Mouse (Mus musculus) left cerebral cortex, postnatal 25 days (tissue): Measurements from ENCODE around the gene Tent4b. TPM values are rescaled to one million over a fixed set of nuclear protein-coding genes. Genes with fewer than 3 reads are reported as not detected.

Experiments
- DNase-seq, 2 experiments: peaks; one replicate each; pipeline ENCODE4 v3.0.0; 2022; ENCODE audit warnings: low spot score in 2 of 2, mixed read lengths in 1 of 2
- intact Hi-C: fragments of 180-260 bp; cut with DNase I; formaldehyde crosslinking; loops from one replicate; pipeline ENCODE4 v1.15.1; 2025
- total RNA-seq, 2 experiments: library from RNA; stranded (reverse); gene quantifications; 2 replicates each; pipeline ENCODE4 v1.2.3; 2021

The Tent4b gene
- total RNA-seq, 2 experiments from 2014 or later, result 37.6 to 37.9 TPM

DNA sequence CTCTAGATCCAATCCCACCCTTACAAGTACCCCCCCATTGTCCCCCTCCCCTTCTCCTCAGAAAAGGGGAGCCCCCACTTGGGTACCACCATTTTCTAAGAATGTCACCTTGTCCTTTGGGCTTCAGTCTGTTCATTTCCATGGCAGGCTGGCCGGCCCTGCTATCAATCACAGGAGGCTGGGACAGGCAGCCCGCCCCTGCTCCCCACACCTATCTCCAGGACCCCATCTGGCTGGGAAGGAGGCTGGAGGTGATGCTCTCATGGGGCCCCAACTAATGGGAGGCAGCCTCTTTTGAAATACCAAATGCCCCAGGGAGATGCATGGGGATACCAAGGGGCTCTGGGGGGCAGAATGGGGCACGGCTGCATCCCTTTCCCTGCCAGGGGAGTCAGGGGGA lies 93.9 kb downstream of the Tent4b start:
- no peak for DNase-seq
- intact Hi-C loops, result no loop called here

DNA sequence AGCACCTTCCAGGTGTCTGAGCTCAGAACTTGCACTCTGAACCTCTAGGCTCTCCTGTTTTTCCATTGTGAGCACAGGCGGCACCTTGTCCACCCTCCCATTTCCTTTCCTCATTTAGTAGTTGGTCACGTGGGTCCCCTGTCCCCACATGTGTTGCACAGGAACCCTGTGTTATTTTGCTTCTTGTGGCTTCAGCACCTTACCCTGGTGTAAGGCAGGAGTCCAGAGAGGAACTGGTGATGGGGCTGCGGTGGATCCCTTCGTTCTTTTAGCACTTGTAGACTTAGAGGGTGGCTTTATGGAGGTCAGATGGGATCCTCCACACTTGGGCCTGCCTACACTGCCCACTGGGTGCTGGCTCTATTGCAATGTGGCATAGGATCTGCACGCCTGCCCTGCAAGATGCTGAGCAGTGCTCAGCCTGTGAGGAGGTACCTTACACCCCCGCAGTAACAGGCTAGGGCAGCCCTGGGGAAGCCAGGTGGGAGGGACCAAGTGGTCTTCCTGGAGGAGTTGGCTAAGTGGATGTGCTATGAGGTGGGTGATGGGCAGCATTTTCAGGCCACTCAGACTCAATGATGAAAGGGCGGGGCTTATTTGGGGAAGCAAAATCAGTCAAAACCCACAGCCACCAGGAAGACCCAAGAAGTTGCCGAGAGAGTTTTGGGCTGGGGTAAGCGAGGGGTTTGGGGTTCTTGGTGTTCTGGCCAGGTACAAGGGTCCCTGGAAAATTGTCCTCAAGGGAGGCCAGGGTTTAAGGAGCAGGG lies 94.8 kb downstream of the Tent4b start:
- no peak for DNase-seq
- intact Hi-C loops, result no loop called here

DNA sequence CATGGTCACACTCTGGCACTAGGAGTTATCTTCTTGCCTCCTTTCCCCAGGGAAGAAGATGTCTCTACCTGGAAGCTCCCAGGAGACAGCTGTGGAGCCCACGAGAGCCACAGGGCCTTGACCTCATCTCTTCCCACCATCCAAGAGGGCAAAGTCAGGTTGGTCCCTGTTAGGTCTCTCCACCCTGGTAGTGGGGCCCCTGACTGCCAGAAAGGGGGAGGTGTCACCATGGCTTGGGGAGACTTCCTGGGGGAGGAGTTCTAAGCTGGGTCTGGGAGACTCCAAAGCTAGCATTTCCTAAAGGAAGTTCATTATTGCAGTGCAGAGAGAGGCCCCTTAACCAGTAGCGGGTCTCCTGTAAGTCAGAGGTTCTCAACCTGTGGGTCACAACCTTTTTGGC lies 96.0 kb downstream of the Tent4b start:
- intact Hi-C loops, result no loop called here
- no peak for DNase-seq

DNA sequence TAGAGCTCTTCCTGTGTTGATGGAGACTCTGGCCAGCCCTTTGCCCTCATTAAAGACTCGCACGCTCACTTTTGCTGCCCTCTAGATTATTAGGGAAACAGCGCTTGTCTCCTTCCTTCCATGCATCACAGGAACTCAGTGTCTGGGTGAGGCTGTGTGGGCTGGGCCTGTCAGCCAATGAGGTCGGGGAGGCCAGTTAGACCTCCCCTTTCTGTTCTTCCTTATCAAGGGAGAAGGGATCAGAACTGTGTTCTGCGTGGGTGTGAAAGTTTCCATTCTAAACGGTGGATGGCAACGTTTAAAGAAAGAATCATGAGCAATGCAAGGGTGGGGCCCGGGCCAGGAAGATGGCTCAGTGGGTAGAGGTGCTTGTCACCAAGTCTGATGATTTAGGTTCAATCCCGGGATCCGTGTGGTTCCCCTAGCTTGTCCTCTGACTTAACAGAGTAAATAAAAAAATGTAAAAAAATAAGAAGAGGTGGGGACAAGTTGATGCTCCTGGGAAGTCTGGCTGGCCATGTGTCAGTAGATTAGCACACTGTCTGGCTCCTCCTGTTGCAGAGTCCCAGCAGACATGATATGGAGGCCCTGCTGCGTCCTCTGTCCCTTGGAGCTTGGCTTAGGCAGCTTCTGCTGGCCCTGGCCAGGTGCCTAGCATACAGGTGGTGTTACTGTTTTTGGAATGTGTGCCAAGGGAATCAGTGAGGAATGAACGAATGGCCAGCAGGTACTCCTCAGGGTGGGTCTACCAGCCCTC lies 99.1 kb downstream of the Tent4b start:
- intact Hi-C loops, result no loop called here
- no peak for DNase-seq

DNA sequence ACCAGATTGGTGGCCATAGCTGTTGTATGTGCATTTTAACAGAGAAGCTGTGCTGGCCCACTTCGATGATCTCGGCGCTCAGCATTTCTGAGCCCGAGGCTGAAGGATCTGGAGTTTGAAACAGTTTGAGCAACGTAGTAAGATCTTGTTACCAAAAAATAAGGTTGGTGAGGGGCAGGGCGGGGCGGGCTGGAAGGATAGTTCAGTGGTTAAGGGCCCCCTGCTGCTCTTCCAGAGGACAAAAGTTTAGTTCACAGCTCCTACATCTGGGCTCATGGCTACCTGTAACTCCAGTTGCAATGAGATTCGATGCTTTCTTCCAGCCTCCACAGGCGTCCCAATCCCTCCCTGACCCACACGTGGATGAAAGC lies 99.7 kb downstream of the Tent4b start:
- DNase-seq, result no peak
- intact Hi-C loops, result no loop called here

DNA sequence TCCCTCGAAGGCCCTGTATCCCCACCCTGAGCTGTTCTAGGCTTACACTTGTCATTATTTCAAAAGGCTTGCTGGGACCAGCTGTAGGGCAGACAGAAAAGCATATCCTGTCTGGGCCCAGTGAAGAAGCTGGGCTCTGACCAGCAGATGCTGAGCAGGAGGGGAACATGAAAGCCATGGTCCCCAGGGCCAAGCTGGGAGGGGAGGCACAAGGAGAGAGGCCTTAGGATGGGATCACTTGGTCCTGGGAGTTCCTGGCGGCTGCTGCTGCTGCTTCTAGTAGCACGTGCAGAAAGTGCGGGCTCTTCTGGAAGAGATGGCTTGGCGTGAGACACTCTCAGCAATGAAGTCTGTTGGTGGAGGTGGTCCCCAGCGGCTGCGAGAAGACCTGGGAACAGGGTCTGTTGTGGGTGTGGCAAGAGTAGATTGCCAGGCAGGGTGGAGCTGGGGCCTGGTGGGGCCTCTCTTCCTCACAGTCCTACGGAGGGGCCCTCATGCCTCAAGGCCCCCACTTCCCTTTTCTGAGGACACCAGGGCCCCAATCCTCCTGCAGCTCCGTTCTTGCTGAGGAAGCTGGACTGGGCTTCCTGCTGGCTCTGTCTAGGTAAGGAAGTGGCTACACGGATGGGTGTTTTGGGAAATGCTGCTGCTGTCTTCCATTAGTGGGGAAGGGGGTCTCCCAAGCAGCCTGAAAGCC lies 101.0 kb downstream of the Tent4b start:
- no peak for DNase-seq
- intact Hi-C loops, result no loop called here

DNA sequence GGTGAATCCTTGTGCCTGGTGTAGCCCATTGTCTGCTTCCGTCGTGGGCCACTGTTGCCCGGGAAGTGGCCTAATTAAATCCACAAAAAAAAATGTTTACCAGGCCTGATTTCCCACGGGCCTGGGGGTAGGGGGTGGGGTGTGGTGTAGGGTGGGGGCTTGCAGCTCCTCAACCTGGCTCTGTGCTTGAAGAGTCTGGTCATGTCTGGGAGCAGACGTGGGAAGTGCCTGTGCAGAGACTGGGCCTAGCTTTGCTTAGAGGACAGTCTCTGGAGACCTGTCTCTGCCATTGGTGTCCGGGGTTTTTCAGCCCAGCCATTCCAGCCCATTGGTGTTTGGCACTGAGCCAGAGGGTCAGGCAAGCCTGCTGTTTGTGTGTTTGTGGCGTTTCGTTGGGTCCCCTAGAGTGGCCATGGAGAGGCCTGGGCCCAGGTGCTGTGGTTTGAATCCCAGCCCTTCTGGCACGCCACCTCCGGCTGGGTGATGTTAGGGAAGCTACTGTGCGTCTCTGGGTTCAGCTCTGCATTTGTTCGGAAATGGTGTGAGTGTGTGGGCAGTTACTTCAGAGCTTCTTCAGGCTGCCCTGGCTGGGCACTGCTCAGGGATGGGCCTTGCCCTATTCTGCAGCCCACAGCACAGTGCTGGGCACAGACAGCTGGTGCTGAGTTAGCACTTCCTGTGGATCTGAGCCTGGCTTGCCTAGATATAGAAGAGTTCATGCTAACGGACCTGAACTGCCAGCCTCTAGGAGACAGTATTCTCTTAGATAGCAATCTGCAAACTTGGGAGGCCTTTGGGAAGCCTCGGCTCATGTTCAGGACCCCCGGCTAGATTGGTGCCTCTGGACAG lies 102.8 kb downstream of the Tent4b start:
- intact Hi-C loops, result no loop called here
- no peak for DNase-seq

DNA sequence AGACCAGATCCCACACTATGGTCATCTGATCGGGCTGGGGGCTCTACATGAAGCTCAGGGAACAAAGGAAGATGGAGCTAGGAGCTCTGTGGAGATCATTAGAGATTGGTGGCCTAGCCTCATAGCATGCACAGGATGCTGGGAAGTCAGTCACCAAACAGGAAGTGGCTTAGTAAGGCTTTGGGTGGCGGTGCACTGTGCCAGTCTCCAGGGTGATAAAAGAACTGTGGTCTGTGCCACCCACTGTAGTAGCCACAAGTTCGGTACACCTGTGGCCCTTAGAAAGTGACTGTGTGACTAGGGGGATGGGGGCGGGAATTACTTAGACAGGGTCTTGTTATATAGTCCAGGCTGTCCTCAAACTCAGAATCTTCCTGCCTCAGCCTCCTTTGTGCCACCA lies 106.8 kb downstream of the Tent4b start:
- intact Hi-C loops, result no loop called here

DNA sequence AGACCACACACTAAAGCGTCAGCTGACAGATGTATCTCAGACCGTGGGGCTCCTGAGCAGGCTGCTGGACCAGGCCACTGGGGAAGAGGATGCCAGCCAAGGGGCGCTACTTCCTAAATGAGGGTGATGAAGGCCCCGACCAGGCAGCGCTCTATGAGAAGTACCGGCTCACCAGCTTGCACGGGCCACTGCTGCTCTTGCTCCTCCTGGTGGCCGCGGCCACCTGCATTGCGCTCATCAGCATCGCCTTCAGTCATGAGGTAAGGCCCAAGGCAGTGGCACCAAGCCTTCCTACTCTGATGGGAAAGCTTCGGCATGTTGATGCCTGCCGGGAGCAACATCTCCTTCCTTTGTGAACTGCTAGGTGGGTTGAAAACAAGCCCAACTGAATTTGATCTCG lies 107.5 kb downstream of the Tent4b start:
- no peak for DNase-seq
- intact Hi-C loops, result no loop called here

More for the DNA sequence above, 106.8 kb downstream of the Tent4b start:
- DNase-seq, result no peak

DNA sequence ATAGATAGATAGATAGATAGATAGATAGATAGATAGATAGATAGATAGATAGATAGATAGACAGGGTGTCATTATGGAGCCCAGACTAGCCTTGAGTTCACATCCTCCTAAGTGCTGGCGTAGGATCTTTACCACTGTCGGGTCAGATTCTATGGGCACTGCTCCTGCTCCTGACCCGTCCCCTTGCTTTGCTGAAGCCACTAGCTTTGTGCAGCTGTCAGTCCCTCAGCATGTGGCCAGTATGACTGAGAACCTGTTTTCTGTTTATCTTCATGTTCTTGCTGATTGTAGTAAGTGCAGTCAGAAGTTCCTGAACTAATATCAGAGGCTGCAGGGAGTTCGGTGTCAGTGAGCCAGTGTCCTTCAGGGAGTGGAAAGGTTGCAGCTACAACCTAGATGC lies 108.7 kb downstream of the Tent4b start:
- intact Hi-C loops, result no loop called here
- DNase-seq, result no peak

Other genes with a start within 250 kb of the Tent4b start
- gene Zfp423, start 239.6 kb upstream of the Tent4b start, total RNA-seq, result 10 to 100 TPM; 25.3 TPM
- gene Cnep1r1, start 80.4 kb upstream of the Tent4b start, total RNA-seq, result 10 to 100 TPM; 35.2 to 36.6 TPM
- gene Heatr3, start 61.4 kb upstream of the Tent4b start, total RNA-seq, result 10 to 100 TPM; 30.1 to 30.8 TPM
- 1 to 10 TPM; 3.5 to 5.2 TPM for gene Adcy7, start 73.2 kb downstream of the Tent4b start, total RNA-seq
- gene Brd7, start 163.0 kb downstream of the Tent4b start, total RNA-seq, result 10 to 100 TPM; 52.3 to 56.4 TPM